Mouse (Mus musculus) ovary, adult 18-20 months (tissue): Measurements from ENCODE around the gene Gm9803.
"Not testable (repeated sequence)": the region's sequence is repeated elsewhere in the genome, so short reads cannot be mapped to it uniquely, and the experiment has no call there.

Experiments used
- DNase-seq: peaks from one replicate; pipeline ENCODE4 v3.0.0; 2022; ENCODE audit warnings: low spot score, mixed read lengths

Gene Gm9803

GRCm38 (mm10) chr10:43523931-43524330 lies at the start of gene Gm9803:
TSS of gene Gm9803 (plus strand) at chr10:43524084.
- not testable (repeated sequence) for DNase-seq

GRCm38 (mm10) chr10:43475376-43475775 lies 48.5 kb upstream of the Gm9803 start:
- no peak for DNase-seq

GRCm38 (mm10) chr10:43477459-43477858 lies 46.4 kb upstream of the Gm9803 start:
- DNase-seq = no peak

- DNase-seq = peak; percentile 38
Observed at GRCm38 (mm10) chr10:43477865-43478681, 45.8 kb upstream of the Gm9803 start.

- DNase-seq = peak; percentile 25
Observed at GRCm38 (mm10) chr10:43478751-43479435, 45.0 kb upstream of the Gm9803 start, which contains the start of gene Bend3. TSS of gene Bend3 (plus strand) at chr10:43478831.

- DNase-seq = peak; percentile 81
Observed at GRCm38 (mm10) chr10:43479436-43480157, 44.3 kb upstream of the Gm9803 start.

- no peak for DNase-seq
Observed at GRCm38 (mm10) chr10:43480227-43480849, 43.5 kb upstream of the Gm9803 start.

GRCm38 (mm10) chr10:43481179-43481578 lies 42.7 kb upstream of the Gm9803 start:
- DNase-seq = no peak

GRCm38 (mm10) chr10:43482021-43482420 lies 41.9 kb upstream of the Gm9803 start:
- DNase-seq = no peak

- no peak for DNase-seq
Observed at GRCm38 (mm10) chr10:43483426-43483995, 40.4 kb upstream of the Gm9803 start.

- DNase-seq = no peak
Observed at GRCm38 (mm10) chr10:43485751-43486268, 38.1 kb upstream of the Gm9803 start.

- no peak for DNase-seq
Observed at GRCm38 (mm10) chr10:43487441-43488010, 36.4 kb upstream of the Gm9803 start.

GRCm38 (mm10) chr10:43488258-43488657 lies 35.6 kb upstream of the Gm9803 start:
- no peak for DNase-seq

GRCm38 (mm10) chr10:43489139-43489538 lies 34.7 kb upstream of the Gm9803 start:
- DNase-seq = no peak

GRCm38 (mm10) chr10:43489550-43489949 lies 34.3 kb upstream of the Gm9803 start:
- DNase-seq = no peak

GRCm38 (mm10) chr10:43490034-43490433 lies 33.9 kb upstream of the Gm9803 start:
- no peak for DNase-seq

GRCm38 (mm10) chr10:43490846-43491245 lies 33.0 kb upstream of the Gm9803 start:
- DNase-seq = no peak

GRCm38 (mm10) chr10:43502599-43502998 lies 21.3 kb upstream of the Gm9803 start:
- no peak for DNase-seq

- no peak for DNase-seq
Observed at GRCm38 (mm10) chr10:43504291-43504690, 19.6 kb upstream of the Gm9803 start.

- no peak for DNase-seq
Observed at GRCm38 (mm10) chr10:43507051-43507450, 16.8 kb upstream of the Gm9803 start.

- no peak for DNase-seq
Observed at GRCm38 (mm10) chr10:43509228-43509627, 14.7 kb upstream of the Gm9803 start.
